Mouse (Mus musculus) cerebellum, postnatal 25 days (tissue): ENCODE results near the gene Crtc3.
A peak's percentile ranks its signal among the peaks of the same experiment; 100 is the strongest.

Experiments
- DNase-seq, 2 experiments: peaks; one replicate each; pipeline ENCODE4 v3.0.0; 2021; ENCODE audit warnings: mixed read lengths in 2 of 2

The Crtc3 gene

GRCm38 (mm10) chr7:80680218-80680847 is 8.3 kb downstream of the Crtc3 start:
- DNase-seq, result no peak

GRCm38 (mm10) chr7:80672323-80672722 is 16.4 kb downstream of the Crtc3 start:
- no peak for DNase-seq

DNA sequence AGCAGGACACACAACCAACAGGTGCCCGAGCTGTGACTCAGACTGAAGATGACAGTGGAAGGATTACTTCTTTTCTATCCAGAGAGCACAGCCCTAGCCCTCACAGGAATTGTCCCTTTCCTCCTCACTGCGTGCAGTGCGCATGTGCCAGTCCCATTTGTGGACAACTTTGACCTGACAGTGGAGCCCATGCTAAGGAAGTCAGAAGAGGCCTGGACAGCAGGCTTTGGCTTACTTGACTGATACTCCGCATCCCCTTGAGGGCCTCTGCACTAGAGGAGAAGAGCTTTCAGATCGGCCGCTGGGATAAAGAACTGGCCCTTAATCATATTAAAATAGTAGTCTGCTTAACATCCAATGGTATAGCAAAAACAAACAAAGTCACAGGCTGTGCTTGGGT is 17.8 kb downstream of the Crtc3 start:
- no peak for DNase-seq

GRCm38 (mm10) chr7:80667190-80667589 is 21.5 kb downstream of the Crtc3 start:
- no peak for DNase-seq

DNA sequence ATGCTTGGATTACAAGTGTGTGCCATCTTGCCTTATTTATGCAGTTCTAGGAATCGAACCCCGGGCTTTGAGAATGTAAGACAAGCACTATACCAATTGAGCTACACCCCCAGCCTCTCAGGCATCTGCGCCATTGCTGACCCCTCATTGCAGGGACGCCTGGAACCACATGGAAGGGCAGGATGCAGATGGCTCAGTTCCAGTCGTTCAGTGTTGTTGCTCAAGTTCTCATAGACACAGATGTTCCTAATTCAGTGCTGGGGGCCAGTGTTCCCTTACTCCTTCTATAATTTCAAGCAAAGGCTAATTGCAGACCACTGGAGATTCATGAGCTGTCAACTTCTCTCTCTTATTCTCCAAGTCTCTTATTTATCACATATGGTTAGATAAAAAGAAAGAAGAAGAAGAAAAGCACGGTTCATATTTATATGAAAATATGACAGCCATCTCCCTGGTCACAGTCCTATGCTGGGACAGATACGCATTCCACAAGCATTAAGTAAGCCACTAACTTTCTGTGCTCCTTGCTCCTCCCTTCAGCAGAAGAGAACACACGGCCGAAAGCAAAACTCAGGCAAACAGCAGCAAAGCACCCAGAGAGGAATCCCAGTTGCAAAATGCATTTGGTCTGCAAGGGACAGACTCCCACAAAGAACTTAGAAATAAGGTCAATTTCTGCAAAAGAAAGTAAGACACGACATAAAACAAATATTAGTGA is 22.3 kb downstream of the Crtc3 start:
- no peak for DNase-seq

DNA sequence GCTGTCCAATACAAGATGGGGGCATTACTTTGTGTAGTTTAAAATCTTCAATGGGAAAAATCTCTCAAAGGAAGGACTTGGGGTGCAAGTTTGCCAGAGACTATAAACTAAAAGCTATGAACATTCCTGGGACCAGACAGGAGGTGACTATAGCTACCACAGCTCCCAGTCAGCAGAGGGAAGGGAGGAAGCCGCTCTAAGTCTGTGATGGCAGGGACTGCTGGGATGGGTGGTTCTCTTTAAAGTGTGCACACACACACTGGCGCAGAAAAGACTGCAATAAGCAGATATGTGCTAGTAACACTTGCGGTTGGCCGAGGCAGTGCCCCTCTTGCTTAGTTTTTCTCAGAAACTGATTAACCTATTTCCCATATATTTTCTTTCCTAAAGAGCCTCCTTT is 27.6 kb downstream of the Crtc3 start:
- DNase-seq, result no peak

- peak; percentile 91 to 95 for DNase-seq
These were observed 28.1 kb downstream of the Crtc3 start for GRCm38 (mm10) chr7:80660619-80661018.

- DNase-seq, result no peak
These were observed 30.8 kb downstream of the Crtc3 start for GRCm38 (mm10) chr7:80657896-80658295.

DNA sequence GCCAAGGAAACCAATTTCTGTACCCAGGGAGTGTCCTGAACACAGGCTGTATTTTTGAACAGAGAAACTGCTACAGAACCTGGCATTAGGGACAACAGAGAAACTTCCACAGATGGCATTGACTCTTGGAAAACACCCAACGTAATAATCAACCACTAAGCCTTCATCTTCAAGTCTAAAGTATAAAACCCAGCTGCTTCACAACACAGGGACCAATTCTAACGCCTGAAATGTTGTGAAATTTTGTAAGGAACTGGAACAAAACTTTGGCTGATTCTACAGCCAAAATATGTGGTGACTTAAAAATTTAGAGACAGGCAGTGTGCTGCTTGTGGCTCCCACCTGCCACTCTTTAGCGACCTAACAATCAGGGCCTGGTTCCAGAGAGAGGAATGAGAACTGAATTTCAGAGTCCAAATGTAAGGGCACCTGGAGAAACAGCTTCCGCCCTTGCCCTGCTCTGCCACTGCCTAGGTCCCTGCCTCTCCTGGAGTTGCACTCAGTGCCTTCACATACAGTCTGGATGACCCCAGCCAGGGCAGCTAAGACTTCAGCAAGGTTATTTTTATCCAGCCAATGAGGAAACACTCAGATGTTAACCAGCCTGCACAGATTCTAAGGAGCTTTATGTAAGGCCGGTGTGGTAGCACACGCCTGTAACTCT is 33.2 kb downstream of the Crtc3 start:
- no peak for DNase-seq

DNA sequence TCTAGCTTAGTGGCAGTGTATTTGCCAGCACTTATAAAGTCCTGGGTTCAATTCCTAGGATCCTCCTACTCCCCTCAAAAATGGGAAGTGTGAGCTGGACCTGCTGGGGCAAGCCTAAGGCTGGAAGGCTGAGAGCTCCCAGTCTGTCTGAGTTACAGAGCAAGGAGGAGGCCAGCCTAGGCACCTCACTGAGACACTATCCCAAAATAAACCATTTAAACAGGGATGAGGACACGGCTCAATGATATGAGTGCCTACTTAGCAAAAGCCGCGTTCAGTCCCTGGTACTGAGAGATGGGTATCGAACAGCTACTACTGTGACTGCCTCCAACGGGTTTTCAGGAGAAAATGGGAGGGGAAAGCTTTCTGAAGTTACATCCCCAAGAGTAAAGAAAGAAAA is 33.8 kb downstream of the Crtc3 start:
- no peak for DNase-seq

DNA sequence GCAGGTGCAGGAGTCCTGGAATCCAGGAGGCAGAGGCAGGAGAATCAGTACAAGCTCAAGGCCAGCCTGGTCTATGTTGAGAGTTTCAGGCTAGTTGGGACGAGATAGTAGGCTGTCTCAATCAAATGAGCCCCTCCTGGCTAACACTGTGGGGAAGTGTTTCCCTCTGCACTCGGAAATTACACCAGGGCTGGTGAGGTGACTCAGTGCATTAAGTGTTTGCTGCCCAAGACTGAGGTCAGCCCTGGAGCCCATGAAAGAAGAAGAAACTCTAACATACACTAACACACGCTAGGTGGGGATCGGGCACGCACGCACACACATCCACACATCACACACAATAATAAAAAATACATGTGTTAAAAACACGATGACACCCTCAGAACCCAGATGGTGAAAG is 34.3 kb downstream of the Crtc3 start:
- DNase-seq, result no peak

GRCm38 (mm10) chr7:80653971-80654370 is 34.7 kb downstream of the Crtc3 start:
- DNase-seq, result no peak

GRCm38 (mm10) chr7:80653077-80653476 is 35.6 kb downstream of the Crtc3 start:
- no peak for DNase-seq

GRCm38 (mm10) chr7:80652289-80652688 is 36.4 kb downstream of the Crtc3 start:
- no peak for DNase-seq

- DNase-seq, result peak; percentile 74 to 78
These were observed 41.2 kb downstream of the Crtc3 start for GRCm38 (mm10) chr7:80647437-80647871.

DNA sequence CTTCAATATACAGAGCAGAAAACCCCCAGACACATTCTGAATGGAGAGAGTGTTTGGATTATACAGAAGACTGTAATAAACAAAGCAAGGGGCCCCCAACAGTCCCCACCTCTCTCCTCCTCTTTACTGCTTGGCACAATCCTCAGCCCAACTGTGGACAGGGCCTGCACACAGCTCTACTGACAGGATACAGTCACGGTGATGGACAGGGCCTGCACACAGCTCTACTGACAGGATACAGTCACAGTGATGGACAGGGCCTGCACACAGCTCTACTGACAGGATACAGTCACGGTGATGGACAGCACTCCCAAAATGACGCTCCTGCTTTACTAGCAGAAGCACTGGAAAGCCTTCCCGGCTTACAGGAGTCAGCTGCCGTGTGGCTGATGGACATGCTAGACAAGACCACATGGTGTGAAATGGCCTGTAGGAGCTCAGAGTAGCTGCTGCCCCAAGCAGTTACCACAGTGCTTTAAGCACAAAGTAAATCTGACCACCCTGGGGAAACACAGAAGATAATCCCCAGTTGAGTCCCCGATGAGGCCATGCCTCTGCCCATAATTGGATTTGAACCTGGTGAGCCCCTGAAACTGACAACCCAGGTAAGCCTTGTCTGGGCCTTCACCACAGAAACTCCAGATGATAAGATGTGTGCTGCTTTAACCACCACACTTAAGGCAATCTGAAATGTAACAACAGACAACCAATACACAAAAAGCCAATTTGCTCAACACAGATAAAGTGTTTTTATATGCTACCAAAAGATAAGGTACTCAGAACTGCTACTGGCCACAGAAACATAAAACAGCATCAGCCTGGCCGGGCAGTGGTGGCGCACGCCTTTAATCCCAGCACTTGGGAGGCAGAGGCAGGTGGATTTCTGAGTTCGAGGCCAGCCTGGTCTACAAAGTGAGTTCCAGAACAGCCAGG is 42.3 kb downstream of the Crtc3 start:
- no peak for DNase-seq

GRCm38 (mm10) chr7:80642976-80643666 is 45.6 kb downstream of the Crtc3 start:
- no peak for DNase-seq

DNA sequence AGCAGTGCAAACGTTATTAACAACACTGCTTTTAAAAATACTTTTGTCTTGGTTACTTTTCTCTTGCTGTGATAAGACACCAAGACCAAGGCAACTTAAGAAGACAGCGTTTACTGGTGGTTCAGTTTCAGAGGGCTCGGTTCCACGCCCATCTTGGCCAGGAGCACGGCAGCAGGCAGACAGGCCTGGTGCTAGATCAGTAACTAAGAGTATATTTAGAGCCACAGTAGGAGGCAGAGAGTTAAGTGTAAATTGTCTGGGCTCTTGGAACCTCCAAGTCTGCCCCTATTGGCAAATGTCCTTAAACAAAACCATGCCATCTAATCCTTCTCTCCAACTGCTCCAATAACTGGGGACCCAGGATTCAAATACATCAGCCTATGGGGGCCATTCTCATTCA is 46.1 kb downstream of the Crtc3 start:
- DNase-seq, result peak; percentile 57 to 72

DNA sequence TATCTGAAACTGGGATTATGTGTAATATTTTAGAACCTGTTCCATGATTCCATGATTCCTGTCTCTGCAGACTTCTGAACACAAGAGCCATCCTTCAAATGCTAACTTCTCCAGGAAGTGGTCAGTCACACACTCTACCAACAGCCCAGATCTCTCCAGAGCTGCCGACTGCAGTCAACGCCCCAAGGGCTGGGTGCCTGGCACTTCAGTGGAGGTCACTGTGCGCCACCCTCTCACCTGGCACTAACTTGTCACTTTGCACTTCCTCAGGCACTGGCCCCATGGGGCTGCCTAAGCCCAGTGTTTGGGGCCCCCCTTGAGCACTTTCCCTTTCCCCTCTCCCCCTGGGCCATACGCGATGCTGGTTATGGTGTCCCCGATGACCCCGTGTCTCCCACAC is 46.8 kb downstream of the Crtc3 start:
- no peak for DNase-seq

DNA sequence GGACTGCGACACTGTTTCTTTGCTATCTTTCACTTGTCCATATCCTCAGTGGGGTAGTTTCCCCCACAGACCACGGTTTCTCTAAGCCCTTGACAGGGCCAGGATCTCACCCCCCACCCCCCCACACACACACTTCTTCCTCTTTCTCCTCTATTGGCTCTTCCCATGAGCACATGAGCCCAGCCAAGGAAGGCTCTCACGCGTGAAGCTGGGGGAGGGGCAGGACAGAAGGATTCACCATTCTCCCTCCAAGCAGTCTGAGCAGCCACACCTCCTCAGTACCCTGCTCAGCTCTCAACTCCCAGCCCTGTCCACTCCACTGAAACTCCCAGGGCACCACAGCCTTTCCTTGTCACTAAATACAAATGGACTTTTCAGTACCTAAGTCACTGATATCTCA is 47.2 kb downstream of the Crtc3 start:
- peak in 1 of 2 experiments; percentile 62 for DNase-seq

- peak; percentile 76 to 79 for DNase-seq
These were observed 48.7 kb downstream of the Crtc3 start for GRCm38 (mm10) chr7:80639981-80640380.

- DNase-seq, result no peak
These were observed 50.2 kb downstream of the Crtc3 start for GRCm38 (mm10) chr7:80638460-80638859.
